Mouse (Mus musculus) heart, adult 2 months (tissue): ENCODE measurements around the gene Grin2a. TPM values are rescaled to one million over a fixed set of nuclear protein-coding genes. Genes with fewer than 3 reads are reported as not detected.
A peak's percentile ranks its signal among the peaks of the same experiment; 100 is the strongest.

Experiments used
- DNase-seq, 2 experiments: peaks; one replicate each; pipeline ENCODE4 v3.0.0; 2021
- H3K27ac ChIP-seq: fragments of 200-600 bp; 2 replicates; pipeline ENCODE4 v1.8.1; 2022
- H3K27me3 ChIP-seq: fragments of 200-500 bp; 2 replicates; pipeline ENCODE4 v1.6.1; 2012; ENCODE audit warnings: mild to moderate bottlenecking, low read length, inconsistent platforms, mixed read lengths; ENCODE audit not compliant: control insufficient read depth, insufficient read depth
- H3K36me3 ChIP-seq: fragments of 200-500 bp; 2 replicates; pipeline ENCODE4 v1.6.1; 2012; ENCODE audit warnings: low read length, inconsistent platforms; ENCODE audit not compliant: control insufficient read depth, insufficient read depth
- H3K4me1 ChIP-seq: fragments of 200-500 bp; 2 replicates; pipeline ENCODE4 v1.6.1; 2011; ENCODE audit warnings: low read length; ENCODE audit not compliant: control insufficient read depth, insufficient read depth
- H3K4me3 ChIP-seq: fragments of 200-600 bp; 2 replicates; pipeline ENCODE4 v1.8.1; 2022
- H3K79me2 ChIP-seq: fragments of 200-500 bp; replicated peaks from 2 replicates; pipeline ENCODE4 v1.6.1; 2012; ENCODE audit warnings: mild to moderate bottlenecking, inconsistent platforms, low read length, moderate library complexity, mixed read lengths; ENCODE audit not compliant: control insufficient read depth, insufficient read depth
- H3K9ac ChIP-seq: fragments of 200-500 bp; 2 replicates; pipeline ENCODE4 v1.6.1; 2012; ENCODE audit warnings: low read depth, mild to moderate bottlenecking, control low read depth, inconsistent platforms, low read length, mixed read lengths
- CTCF ChIP-seq: fragments of 200-600 bp; IDR thresholded peaks from 2 replicates; pipeline ENCODE4 v1.8.1; 2022; ENCODE audit warnings: antibody characterized with exemption, mild to moderate bottlenecking, moderate library complexity
- EP300 ChIP-seq: fragments of 200-500 bp; IDR thresholded peaks from 2 replicates; pipeline ENCODE4 v1.6.1; 2011; ENCODE audit warnings: low read depth, low read length, control low read depth; ENCODE audit not compliant: insufficient read depth
- POLR2A ChIP-seq: fragments of 200-500 bp; IDR thresholded peaks from 2 replicates; pipeline ENCODE4 v1.6.1; 2011; ENCODE audit warnings: mild to moderate bottlenecking, low read depth, low read length, control low read depth; ENCODE audit not compliant: insufficient read depth
- WGBS: fragments of 180-500 bp; shearing (Covaris S2); methylation state at CpG from one replicate; pipeline ENCODE4 v1.1.7; 2018; 5-methylcytosine and 5-hydroxymethylcytosine counted together
- intact Hi-C: fragments of 180-260 bp; cut with DNase I; formaldehyde crosslinking; loops from one replicate; pipeline ENCODE4 v1.15.1; 2025
- polyA plus RNA-seq: library from polyadenylated mRNA; depleted of rRNA; stranded (reverse); fragments of >200 nt; gene quantifications from 2 replicates; pipeline ENCODE4 v1.2.3, GENCODE M21; 2012
- total RNA-seq, 2 experiments: library from RNA; stranded (reverse); gene quantifications; 2 replicates each; pipeline ENCODE4 v1.2.3; 2021

Grin2a gene
- total and polyA plus RNA-seq, 3 experiments: 0.02 to 0.10 (median 0.07) TPM

DNA sequence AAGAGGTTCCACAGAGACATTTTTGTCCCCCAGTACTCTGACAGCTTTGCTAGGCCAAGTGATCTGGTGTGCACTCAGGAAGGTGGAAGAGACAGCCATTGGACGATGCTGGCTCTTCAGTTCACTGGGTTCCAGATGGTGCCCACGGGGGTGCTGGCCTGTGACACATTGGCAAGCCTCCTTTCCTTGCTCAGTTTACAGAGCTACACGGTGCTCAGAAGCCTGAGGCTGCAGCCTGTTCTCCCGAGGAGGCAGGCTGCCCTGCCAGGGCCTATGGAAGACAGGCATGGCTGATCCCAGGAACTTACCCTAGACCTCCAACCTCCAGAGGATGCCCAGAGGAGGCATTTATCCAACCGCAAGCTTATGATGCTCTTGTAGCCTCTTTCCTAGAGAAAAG is 10.2 kb upstream of the Grin2a start:
- H3K79me2 ChIP-seq: no peaks in the 10 kb centered on the region
- H3K27ac ChIP-seq: no peak overlapping the region
- H3K9ac ChIP-seq: no peak overlapping the region
- H3K4me3 ChIP-seq: no peak overlapping the region
- TF ChIP-seq POLR2A: no peak
- no peak for TF ChIP-seq EP300
- TF ChIP-seq CTCF: no peak
- 75% methylated on average over 5 of the region's 5 CpGs for WGBS
- no peaks in the 10 kb centered on the region for H3K4me1 ChIP-seq
- intact Hi-C loops: no loop called here
- DNase-seq: no peak
- no peaks in the 10 kb centered on the region for H3K27me3 ChIP-seq
- no peaks in the 10 kb centered on the region for H3K36me3 ChIP-seq

DNA sequence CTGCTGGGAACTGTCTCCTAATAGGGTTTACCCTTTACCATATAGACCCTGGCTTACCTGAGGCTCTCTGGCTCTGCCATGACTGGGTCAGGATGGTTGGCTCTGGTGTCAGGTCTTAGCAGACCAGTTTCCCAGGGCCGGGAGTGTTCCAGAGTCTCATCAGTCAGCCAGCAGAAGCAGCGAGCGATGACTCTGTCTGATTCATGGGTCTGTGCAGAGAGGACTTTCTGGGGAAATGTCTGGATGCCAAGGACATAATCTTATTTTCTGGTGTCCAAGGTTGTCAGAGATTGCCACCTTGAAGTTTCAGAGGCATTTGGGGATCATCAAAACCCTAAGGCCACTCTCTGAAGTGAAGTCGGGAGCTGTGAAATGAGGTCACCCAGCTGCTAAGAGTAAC is 8.7 kb upstream of the Grin2a start:
- DNase-seq: no peak
- no peaks in the 10 kb centered on the region for H3K79me2 ChIP-seq
- no peak for TF ChIP-seq POLR2A
- no peak for TF ChIP-seq EP300
- TF ChIP-seq CTCF: no peak
- intact Hi-C loops: no loop called here
- H3K4me1 ChIP-seq: no peaks in the 10 kb centered on the region
- H3K36me3 ChIP-seq: no peaks in the 10 kb centered on the region
- WGBS: 77% methylated on average over 4 of the region's 4 CpGs
- no peak overlapping the region for H3K27ac ChIP-seq
- no peak overlapping the region for H3K9ac ChIP-seq
- no peaks in the 10 kb centered on the region for H3K27me3 ChIP-seq
- no peak overlapping the region for H3K4me3 ChIP-seq

DNA sequence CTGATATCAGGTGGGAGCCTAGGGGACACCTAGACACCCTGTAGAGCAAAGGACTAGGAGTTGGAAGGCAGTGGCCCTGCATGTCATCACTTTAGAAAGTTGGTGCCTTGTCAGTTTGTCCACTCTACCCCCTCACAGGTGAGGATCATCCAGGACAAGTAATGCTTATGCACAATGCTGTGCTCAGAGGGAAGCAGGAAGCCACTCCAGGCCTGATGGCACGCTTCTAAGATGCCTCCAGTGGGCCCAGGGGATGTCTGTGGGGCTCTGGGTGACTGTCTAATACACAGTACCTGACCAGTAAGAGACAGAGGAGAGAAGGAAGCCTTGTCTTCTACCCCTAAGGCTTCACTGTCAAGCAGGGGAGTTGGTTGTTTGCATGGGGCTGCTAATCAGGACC is 7.6 kb upstream of the Grin2a start:
- Histone ChIP-seq H3K36me3 (no peaks in the 10 kb centered on the region), H3K79me2 (no peaks in the 10 kb centered on the region), H3K9ac (no peak overlapping the region), H3K4me1 (no peaks in the 10 kb centered on the region), H3K27me3 (no peaks in the 10 kb centered on the region), H3K27ac (no peak overlapping the region), H3K4me3 (no peak overlapping the region)
- TF ChIP-seq POLR2A: no peak
- no peak for TF ChIP-seq EP300
- no peak for TF ChIP-seq CTCF
- intact Hi-C loops: no loop called here
- WGBS: 26% methylated on average over 1 of the region's 1 CpGs
- no peak for DNase-seq

DNA sequence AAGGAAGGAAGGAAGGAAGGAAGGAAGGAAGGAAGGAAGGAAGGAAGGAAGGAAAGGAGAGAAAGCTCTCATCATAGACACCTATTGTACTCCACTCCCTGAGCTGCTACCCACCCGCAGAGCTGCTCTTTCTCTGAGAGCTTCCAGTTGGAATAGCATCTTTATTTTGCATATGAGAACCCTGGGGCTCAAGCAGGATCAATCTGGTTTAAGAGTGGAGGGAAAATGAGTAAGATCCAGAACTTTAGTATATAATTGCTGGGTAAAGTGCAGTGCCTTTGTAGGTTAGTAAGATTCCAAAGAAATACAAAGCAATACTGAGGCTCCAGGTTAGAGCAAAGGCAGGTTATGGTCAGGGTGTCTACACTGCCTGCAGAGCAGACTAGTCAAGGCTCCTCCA is 6.2 kb upstream of the Grin2a start:
- no peaks in the 10 kb centered on the region for H3K4me1 ChIP-seq
- H3K4me3 ChIP-seq: no peak overlapping the region
- no peak overlapping the region for H3K27ac ChIP-seq
- intact Hi-C loops: no loop called here
- H3K79me2 ChIP-seq: no peaks in the 10 kb centered on the region
- H3K9ac ChIP-seq: no peak overlapping the region
- no peak for TF ChIP-seq POLR2A
- no peak for TF ChIP-seq EP300
- TF ChIP-seq CTCF: no peak
- H3K36me3 ChIP-seq: no peaks in the 10 kb centered on the region
- H3K27me3 ChIP-seq: no peaks in the 10 kb centered on the region
- no peak for DNase-seq
- WGBS: 47% methylated on average over 1 of the region's 1 CpGs

DNA sequence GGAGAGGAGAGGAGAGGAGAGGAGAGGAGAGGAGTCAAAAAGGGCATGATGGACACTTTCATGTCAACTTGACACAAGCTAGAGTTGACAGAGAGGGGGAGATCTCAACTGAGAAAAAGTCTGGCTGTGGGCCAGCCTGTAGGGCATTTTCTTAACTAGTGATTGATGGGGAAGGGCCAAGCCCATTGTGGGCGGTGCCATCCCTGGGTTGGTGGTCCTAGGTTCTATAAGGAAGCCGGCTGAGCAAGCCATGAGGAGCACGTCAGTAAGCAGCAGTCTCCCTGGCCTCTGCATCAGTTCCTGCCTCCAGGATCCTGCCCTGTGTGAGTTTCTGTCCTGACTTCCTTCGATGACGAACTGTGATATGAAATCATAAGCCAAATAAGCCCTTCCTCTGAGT is 4.6 kb upstream of the Grin2a start:
- intact Hi-C loops: no loop called here
- WGBS: 51% methylated on average over 5 of the region's 5 CpGs
- Histone ChIP-seq H3K4me1 (no peaks in the 10 kb centered on the region), H3K36me3 (no peaks in the 10 kb centered on the region), H3K9ac (no peak overlapping the region), H3K27ac (no peak overlapping the region), H3K27me3 (peaks cover 1% of the 10 kb centered on the region; the same call in 1 of the 2 replicates), H3K4me3 (no peak overlapping the region), H3K79me2 (no peaks in the 10 kb centered on the region)
- TF ChIP-seq POLR2A: no peak
- no peak for TF ChIP-seq EP300
- no peak for TF ChIP-seq CTCF
- no peak for DNase-seq

DNA sequence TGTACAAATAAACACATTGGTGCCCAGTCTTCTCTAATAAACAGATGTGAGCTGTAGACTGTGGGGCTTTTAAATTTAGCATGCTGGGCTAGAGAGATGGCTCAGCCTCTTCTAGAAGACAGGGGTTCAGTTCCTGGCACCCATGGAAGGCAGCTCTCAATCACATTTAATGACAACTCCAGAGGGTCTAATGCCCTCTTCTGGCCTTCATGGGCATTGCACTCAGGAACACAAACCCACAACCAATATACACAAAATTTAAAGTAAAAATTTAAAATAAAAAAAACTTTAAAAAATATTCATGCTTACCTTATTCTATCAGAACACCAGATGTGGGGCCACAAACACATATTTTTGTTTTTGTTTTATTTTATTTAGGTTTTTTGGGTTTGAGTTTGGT is 2.6 kb upstream of the Grin2a start:
- TF ChIP-seq CTCF: peak; percentile 27
- no peak for TF ChIP-seq EP300
- Histone ChIP-seq H3K4me3 (no peak overlapping the region), H3K27me3 (peaks cover 5% of the 10 kb centered on the region), H3K9ac (no peak overlapping the region), H3K4me1 (no peaks in the 10 kb centered on the region), H3K79me2 (no peaks in the 10 kb centered on the region), H3K36me3 (no peaks in the 10 kb centered on the region), H3K27ac (no peak overlapping the region)
- no peak for DNase-seq
- intact Hi-C loops: no loop called here
